Mouse (Mus musculus) heart, embryonic 15.5 days (tissue): ENCODE results near the gene Sorcs2. TPM values are rescaled to one million over a fixed set of nuclear protein-coding genes. Genes with fewer than 3 reads are reported as not detected.

Source experiments
- ATAC-seq: fragments of 200-750 bp; cut with Nextera tagmentation; replicated peaks from 2 replicates; pipeline ENCODE4 v1.8.0; 2017; ENCODE audit warnings: low read depth, moderate TSS enrichment; ENCODE audit not compliant: insufficient number of reproducible peaks, insufficient read depth, low FRiP score
- H3K27ac ChIP-seq: fragments of 300-500 bp; sonication (generic); 2 replicates; pipeline ENCODE4 v1.5.1; 2015; ENCODE audit warnings: mild to moderate bottlenecking, inconsistent platforms
- H3K27me3 ChIP-seq: fragments of 300-500 bp; sonication (generic); 2 replicates; pipeline ENCODE4 v1.6.1; 2015; ENCODE audit warnings: inconsistent platforms
- H3K36me3 ChIP-seq: fragments of 300-500 bp; sonication (generic); 2 replicates; pipeline ENCODE4 v1.6.1; 2015; ENCODE audit warnings: mild to moderate bottlenecking, inconsistent platforms
- H3K4me1 ChIP-seq: fragments of 300-500 bp; sonication (generic); replicated peaks from 2 replicates; pipeline ENCODE4 v1.6.1; 2015; ENCODE audit warnings: inconsistent platforms
- H3K4me2 ChIP-seq: fragments of 300-500 bp; sonication (generic); 2 replicates; pipeline ENCODE4 v1.6.1; 2015; ENCODE audit warnings: inconsistent platforms, mild to moderate bottlenecking, moderate library complexity
- H3K4me3 ChIP-seq: fragments of 300-500 bp; sonication (generic); 2 replicates; pipeline ENCODE4 v1.5.1; 2015; ENCODE audit warnings: mild to moderate bottlenecking, inconsistent platforms
- H3K9ac ChIP-seq: fragments of 300-500 bp; sonication (generic); 2 replicates; pipeline ENCODE4 v1.6.1; 2015; ENCODE audit warnings: mild to moderate bottlenecking, inconsistent platforms
- H3K9me3 ChIP-seq: fragments of 300-500 bp; sonication (generic); replicated peaks from 2 replicates; pipeline ENCODE4 v1.6.1; 2016; ENCODE audit warnings: inconsistent platforms
- WGBS: fragments of 180-500 bp; shearing (Covaris S2); methylation state at CpG from one replicate; pipeline ENCODE4 v1.1.7; 2015; ENCODE audit warnings: mixed read lengths; 5-methylcytosine and 5-hydroxymethylcytosine counted together
- polyA plus RNA-seq: library from polyadenylated mRNA; unstranded; fragments of >200 nt; fragmentation: Nextera tagmentation; extraction: Ambion mirVana; gene quantifications from 2 replicates; pipeline ENCODE4 v1.2.1, GENCODE M21; 2015

Gene Sorcs2
- polyA plus RNA-seq, 1 experiment from 2014 or later = 8.6 TPM

DNA sequence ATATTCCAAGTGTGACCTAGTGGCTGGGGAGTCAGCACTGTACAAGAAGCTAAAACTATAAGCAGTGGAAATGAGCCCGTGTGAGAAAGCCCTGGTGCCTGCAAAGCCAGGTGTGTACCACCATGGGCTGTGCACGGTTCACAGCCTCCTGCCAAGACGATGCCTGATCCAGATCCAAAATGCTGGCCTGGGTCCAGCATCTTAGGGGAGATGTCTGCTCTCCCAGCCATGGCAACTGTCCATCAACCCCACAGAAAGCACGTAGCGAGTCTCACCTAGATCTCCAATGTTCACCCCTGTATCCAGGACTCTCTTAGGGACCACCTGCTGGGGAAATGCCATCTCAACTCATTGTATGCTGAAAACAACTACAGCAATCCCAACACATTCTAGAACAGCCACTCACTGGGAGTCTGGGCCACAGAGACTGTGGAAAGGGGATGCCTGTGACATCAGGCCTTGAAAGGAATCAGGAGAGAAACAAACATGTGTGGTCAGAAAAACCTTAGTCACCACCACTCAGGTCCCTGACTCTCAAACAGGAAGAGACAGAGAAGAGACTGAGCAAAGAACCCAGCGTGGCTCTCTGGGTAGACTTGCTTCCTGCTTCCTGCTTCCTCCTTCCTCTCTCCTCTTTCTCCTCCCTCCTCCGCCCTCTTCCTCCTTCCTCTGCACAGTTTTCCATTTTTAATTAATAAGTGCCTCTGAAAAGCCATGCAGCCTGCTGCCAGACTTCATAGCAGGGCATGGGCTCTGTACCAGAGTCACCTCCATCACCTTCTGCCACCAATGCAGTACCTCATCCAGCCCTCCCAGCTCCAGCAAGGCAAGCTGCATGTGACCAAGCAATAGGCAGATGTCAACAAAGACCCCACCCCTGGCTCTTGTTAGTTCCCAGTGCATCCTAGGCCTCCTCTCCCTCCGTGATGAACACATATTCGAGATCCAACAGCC, 71.6 kb downstream of the Sorcs2 start:
- ATAC-seq = no peak
- Histone ChIP-seq H3K4me2 (no peak overlapping the region), H3K4me3 (no peak overlapping the region), H3K27ac (no peak overlapping the region), H3K4me1 (peaks cover 34% of the 10 kb centered on the region), H3K9me3 (no peaks in the 10 kb centered on the region), H3K36me3 (no peaks in the 10 kb centered on the region), H3K27me3 (no peaks in the 10 kb centered on the region), H3K9ac (no peak overlapping the region)
- 80% methylated on average over 9 of the region's 9 CpGs for WGBS

DNA sequence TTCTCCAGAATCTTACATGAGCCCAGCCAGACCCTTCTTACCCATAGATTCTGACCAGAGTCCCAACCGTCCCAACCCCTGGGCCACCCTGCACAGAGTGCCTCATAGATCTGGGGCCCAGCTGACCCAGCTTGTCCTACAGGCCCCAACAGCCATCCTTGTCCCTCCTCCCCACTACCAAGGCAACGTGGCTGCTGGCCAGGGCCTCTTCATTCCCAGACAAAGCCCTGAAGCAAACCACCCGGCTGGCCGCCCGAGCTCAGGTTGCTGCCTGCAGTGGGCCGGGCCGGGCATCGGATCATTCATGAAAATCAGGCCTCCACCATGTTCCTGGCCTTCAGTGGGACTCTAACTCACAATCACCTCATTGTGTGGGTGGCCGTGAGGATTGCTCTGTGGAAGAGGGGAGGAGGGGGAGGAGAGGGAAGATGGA, 73.8 kb downstream of the Sorcs2 start:
- no peaks in the 10 kb centered on the region for H3K9me3 ChIP-seq
- H3K4me1 ChIP-seq = peaks cover 30% of the 10 kb centered on the region
- H3K36me3 ChIP-seq = no peaks in the 10 kb centered on the region
- H3K27ac ChIP-seq = no peak overlapping the region
- H3K4me2 ChIP-seq = no peak overlapping the region
- WGBS = 25% methylated on average over 9 of the region's 9 CpGs
- no peaks in the 10 kb centered on the region for H3K27me3 ChIP-seq
- no peak overlapping the region for H3K9ac ChIP-seq
- peak; percentile 70; the same call in 1 of the 2 replicates for ATAC-seq
- no peak overlapping the region for H3K4me3 ChIP-seq

DNA sequence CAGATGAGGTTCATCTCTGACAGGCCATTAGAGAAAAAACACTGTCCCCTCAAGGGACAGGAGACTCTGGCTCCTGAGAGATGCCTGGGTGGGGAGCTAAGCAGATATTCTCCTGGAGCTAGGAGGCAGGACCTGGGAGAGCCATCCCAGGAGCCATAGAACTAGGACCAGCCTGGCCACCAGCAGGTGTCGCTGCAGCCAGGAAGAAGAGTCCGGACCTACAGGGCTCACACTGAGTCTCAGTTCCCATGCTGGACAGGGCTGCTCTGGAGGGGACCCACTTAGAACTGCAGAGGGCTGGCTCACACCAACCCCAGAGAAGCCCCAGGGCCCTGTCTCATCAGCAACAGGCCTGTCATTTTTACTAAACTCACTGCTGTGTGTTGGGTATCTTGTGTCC, 74.4 kb downstream of the Sorcs2 start:
- H3K27ac ChIP-seq = no peak overlapping the region
- no peaks in the 10 kb centered on the region for H3K9me3 ChIP-seq
- 3% methylated on average over 2 of the region's 2 CpGs for WGBS
- H3K4me2 ChIP-seq = no peak overlapping the region
- H3K9ac ChIP-seq = no peak overlapping the region
- no peak overlapping the region for H3K4me3 ChIP-seq
- no peaks in the 10 kb centered on the region for H3K36me3 ChIP-seq
- peak; percentile 72 for ATAC-seq
- H3K27me3 ChIP-seq = no peaks in the 10 kb centered on the region
- peaks cover 30% of the 10 kb centered on the region for H3K4me1 ChIP-seq

DNA sequence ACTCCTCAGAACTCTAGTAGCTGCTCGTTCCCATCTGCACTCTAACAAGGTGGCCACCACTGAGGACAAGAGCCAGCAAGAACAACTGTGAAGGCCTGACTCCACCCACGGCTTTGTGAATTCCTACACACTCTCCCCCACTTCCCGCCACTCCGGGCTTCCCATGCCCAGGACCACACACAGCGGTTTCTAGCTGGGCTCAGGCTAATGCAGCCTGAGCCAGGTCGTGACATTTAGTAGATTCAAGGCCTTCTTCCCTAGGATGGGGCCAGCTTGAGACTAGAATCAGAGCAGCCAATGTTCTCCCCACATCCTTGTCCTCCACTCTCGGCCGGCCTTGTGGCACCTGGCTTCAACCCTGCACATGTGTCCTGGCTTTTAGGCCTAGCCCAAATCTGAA, 76.4 kb downstream of the Sorcs2 start:
- Histone ChIP-seq H3K27me3 (no peaks in the 10 kb centered on the region), H3K4me3 (no peak overlapping the region), H3K4me2 (no peak overlapping the region), H3K27ac (no peak overlapping the region), H3K36me3 (no peaks in the 10 kb centered on the region), H3K9me3 (no peaks in the 10 kb centered on the region), H3K4me1 (peaks cover 30% of the 10 kb centered on the region), H3K9ac (no peak overlapping the region)
- ATAC-seq = no peak
- 53% methylated on average over 8 of the region's 8 CpGs for WGBS

DNA sequence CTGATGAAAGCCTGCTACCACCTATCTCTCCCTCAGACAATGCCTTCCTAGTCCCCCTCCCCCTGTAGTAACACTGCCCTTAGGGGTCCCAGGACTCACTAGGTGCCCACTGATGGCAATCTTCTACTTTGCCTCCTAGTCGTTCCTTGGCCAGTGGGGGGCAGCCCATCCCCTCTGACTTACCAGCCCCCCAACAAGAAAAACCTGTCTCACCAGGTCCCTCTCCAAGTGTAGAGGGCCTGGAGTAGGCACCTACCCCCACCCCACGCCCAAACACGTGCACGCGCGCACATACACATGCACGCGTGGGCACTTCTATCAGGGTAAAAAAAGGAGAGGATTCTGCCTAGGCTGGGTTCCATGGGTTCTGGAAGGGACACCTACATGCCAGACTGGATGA, 77.3 kb downstream of the Sorcs2 start:
- Histone ChIP-seq H3K4me1 (peaks cover 30% of the 10 kb centered on the region), H3K4me2 (no peak overlapping the region), H3K27ac (no peak overlapping the region), H3K27me3 (no peaks in the 10 kb centered on the region), H3K36me3 (no peaks in the 10 kb centered on the region), H3K9ac (no peak overlapping the region), H3K9me3 (no peaks in the 10 kb centered on the region), H3K4me3 (no peak overlapping the region)
- 84% methylated on average over 8 of the region's 8 CpGs for WGBS
- ATAC-seq = no peak

DNA sequence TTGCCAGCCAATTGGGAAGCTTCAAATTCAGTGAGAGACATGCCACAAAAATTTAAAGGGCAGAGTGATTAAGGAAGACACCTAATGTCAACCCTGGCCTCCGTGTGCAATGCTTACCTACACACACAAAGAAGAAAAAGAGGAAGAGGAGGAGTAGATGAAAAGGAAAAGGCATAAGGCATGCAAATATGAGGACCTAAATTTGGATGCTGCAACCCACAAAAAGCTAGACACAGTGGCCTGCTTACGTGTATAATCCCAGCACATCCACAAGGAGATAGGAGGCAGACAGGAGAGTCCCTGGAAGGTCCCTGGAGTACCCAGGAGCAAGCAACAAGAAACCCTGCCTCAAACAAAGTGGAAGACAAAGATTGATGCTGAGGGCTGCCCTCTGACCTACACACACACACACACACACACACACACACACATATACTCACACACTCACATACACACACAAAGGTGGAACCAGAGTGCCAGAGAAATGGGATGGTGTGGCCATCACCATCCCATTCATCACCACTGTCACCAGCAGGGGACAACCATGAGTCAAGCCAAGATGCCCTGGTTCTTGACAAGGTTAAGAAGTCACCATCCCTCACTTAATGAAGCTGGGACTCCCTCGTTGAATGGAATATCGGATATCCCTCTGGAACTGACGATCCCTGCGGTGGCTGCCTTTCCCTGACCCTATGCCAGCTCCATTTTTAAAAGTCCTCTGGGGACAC, 80.1 kb downstream of the Sorcs2 start:
- Histone ChIP-seq H3K9ac (no peak overlapping the region), H3K36me3 (no peaks in the 10 kb centered on the region), H3K4me1 (peaks cover 33% of the 10 kb centered on the region), H3K27me3 (no peaks in the 10 kb centered on the region), H3K9me3 (no peaks in the 10 kb centered on the region), H3K27ac (no peak overlapping the region), H3K4me2 (no peak overlapping the region), H3K4me3 (no peak overlapping the region)
- 67% methylated on average over 6 of the region's 6 CpGs for WGBS
- no peak for ATAC-seq

DNA sequence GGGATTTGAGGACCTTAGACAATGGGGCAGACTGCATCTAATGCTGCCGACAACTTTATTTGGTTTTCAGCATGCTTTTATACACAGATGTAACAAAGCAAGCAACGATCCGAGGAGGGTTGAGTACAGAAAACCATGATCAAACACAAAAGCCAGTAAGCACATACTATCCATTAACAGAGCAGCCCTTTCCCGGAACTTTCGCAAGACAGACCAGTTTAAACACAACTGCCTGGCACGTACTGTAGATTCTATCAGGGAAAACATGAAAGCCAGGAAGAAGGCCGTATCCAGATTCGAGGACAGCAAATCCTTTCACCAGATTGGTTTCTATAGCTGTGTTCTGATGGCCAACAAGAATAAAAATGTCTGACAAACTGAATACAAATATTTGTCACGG, 82.8 kb downstream of the Sorcs2 start:
- H3K4me2 ChIP-seq = no peak overlapping the region
- H3K4me3 ChIP-seq = no peak overlapping the region
- H3K4me1 ChIP-seq = peaks cover 25% of the 10 kb centered on the region
- no peaks in the 10 kb centered on the region for H3K27me3 ChIP-seq
- no peaks in the 10 kb centered on the region for H3K36me3 ChIP-seq
- no peak overlapping the region for H3K27ac ChIP-seq
- no peak for ATAC-seq
- 88% methylated on average over 9 of the region's 9 CpGs for WGBS
- H3K9me3 ChIP-seq = no peaks in the 10 kb centered on the region
- H3K9ac ChIP-seq = no peak overlapping the region

DNA sequence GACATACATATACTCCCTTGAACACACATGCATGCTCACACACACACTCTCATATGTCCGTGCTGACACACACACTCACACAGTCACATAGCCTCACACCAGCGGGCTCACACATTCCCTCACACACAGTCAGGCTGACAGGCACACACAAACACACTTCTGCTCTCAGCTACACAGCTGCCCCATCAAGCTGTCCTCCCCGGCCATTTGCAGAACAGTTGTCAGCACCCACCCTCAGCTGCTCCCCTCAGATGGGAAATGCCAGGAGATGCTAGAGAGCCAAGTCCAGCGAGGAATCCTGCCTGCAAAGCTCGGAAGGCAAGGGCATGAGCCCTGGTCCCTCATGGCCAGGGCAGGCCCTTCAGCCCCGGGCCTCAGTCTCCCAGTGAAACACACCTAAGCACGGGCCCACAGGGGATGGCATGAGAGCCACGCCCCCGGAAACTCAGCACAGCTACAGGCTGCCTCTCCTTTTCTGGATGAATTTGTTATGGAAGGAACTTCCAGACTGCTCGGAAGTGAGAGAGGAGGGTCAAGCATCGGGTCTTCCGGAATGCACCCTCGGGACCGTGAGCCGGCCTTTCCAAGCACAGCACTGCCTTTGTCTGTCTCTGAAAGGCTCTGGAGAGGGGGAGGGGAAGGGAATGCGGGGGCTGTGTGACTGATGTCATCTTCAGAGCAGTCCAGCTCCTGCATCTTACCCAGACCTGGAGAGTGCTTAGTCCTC, 84.4 kb downstream of the Sorcs2 start:
- Histone ChIP-seq H3K9ac (peak overlapping the region; percentile 8; the same call in 1 of the 2 replicates), H3K9me3 (no peaks in the 10 kb centered on the region), H3K4me3 (no peak overlapping the region), H3K27ac (peak overlapping the region; percentile 59), H3K36me3 (no peaks in the 10 kb centered on the region), H3K4me1 (peaks cover 22% of the 10 kb centered on the region), H3K27me3 (no peaks in the 10 kb centered on the region), H3K4me2 (peak overlapping the region; percentile 33)
- peak; percentile 81 for ATAC-seq
- WGBS = 19% methylated on average over 16 of the region's 16 CpGs

DNA sequence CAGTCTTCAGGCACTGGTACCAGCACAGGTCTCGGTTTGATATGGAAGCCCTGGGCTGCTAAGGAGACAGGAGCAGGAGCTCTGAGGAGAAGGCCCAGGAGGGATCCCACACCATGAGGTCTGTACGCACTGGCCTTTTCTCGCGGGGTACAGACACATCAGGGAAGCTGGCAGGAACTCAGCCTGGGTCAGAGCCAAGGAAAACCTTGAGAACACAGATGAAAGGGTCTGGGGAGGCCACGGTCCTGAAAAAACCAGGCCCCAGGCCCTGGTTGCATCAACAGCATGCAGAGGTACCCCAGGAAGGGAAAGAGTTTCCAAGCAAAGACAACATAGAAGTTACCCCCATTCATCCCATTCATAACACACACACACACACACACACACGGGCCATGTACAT, 85.0 kb downstream of the Sorcs2 start:
- H3K9ac ChIP-seq = 0 out of 2 replicates have a peak overlapping the region, but pooled peaks have one; percentile 13
- 38% methylated on average over 6 of the region's 6 CpGs for WGBS
- peak overlapping the region; percentile 33 for H3K4me2 ChIP-seq

DNA sequence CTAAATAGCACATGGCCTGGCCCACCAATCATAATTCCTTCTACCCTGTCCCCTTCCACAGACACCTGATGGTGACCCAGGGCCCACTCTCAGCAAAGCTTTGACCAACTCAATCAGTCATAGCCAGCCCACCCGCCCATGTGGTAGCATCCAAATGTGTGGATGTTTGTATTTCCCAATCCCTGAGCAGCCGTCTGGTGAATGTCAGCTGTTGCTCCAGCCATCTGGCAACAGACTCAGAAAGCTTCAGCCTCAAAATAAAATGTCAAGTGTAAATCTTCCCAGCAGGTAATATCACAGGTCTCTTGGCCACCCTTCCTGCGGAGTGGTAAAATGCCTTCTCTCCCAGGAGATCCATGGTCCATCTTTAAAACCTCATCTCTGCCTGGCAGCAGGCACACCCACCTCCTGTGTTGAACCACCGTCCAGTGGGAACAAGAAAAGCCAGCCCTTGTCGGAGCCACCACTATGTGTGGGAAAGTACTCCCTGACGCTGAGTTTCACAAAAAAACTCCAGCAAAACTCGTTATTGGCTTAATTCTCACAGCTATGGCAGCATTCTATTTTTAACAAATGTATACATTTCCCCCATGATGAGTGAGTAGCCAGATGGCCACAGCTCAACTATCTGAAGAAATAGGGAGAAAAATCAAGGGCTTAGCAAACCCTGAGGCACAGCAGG, 93.5 kb downstream of the Sorcs2 start:
- 61% methylated on average over 7 of the region's 7 CpGs for WGBS
- H3K4me3 ChIP-seq = no peak overlapping the region
- 0 out of 2 replicates have a peak, but pooled peaks cover 2% of the 10 kb centered on the region for H3K4me1 ChIP-seq
- no peak overlapping the region for H3K27ac ChIP-seq
- ATAC-seq = no peak
- H3K9ac ChIP-seq = no peak overlapping the region
- H3K27me3 ChIP-seq = no peaks in the 10 kb centered on the region
- H3K9me3 ChIP-seq = no peaks in the 10 kb centered on the region
- no peaks in the 10 kb centered on the region for H3K36me3 ChIP-seq
- H3K4me2 ChIP-seq = no peak overlapping the region

More for the DNA sequence above, 85.0 kb downstream of the Sorcs2 start:
- ATAC-seq = 0 out of 2 replicates have a peak, but pooled peaks have one; percentile 3
- Histone ChIP-seq H3K27me3 (no peaks in the 10 kb centered on the region), H3K36me3 (no peaks in the 10 kb centered on the region), H3K4me3 (no peak overlapping the region), H3K9me3 (no peaks in the 10 kb centered on the region), H3K4me1 (peaks cover 22% of the 10 kb centered on the region), H3K27ac (peak overlapping the region; percentile 59)
